Mouse (Mus musculus) Patski (cell line): ENCODE measurements around the gene Ccdc177. TPM values are rescaled to one million over a fixed set of nuclear protein-coding genes. Genes with fewer than 3 reads are reported as not detected.

Source experiments
- ATAC-seq: fragments of 100-300 bp; one replicate; pipeline ENCODE4 v1.8.0; 2021
- CTCF ChIA-PET: fragments of 350-600 bp; sonication (Branson Sonifier 250); formaldehyde crosslinking; loops from one replicate; lab custom pipeline; 2022; ENCODE audit warnings: inconsistent platforms; lab: Charles Lee
- POLR2A ChIA-PET: fragments of 350-600 bp; sonication (Branson Sonifier 250); formaldehyde crosslinking; loops from one replicate; lab custom pipeline; 2022; ENCODE audit warnings: antibody characterized with exemption, inconsistent platforms; lab: Charles Lee
- DNase-seq: peaks from one replicate; pipeline ENCODE4 v3.0.0-alpha.2; 2011; ENCODE audit warnings: low read depth, low spot score
- H3K27me3 ChIP-seq: fragments of 371-371 bp; one replicate; pipeline ENCODE4 v1.5.1; 2021
- CTCF ChIP-seq: fragments of 100-300 bp; IDR thresholded peaks from one replicate; pipeline ENCODE4 v1.5.1; 2021
- in situ Hi-C: fragments of 300-500 bp; cut with MboI; formaldehyde crosslinking; loops from 3 replicates; pipeline ENCODE4 v1.11.1; 2018; ENCODE audit warnings: low pct_unique_long_range_greater_than_20kb, mixed read lengths
- polyA plus RNA-seq: library from polyadenylated mRNA; unstranded; gene quantifications from one replicate; pipeline ENCODE4 v1.2.3, GENCODE M21; 2021

The Ccdc177 gene
- polyA plus RNA-seq, 1 experiment from 2014 or later, result 0.28 TPM

DNA sequence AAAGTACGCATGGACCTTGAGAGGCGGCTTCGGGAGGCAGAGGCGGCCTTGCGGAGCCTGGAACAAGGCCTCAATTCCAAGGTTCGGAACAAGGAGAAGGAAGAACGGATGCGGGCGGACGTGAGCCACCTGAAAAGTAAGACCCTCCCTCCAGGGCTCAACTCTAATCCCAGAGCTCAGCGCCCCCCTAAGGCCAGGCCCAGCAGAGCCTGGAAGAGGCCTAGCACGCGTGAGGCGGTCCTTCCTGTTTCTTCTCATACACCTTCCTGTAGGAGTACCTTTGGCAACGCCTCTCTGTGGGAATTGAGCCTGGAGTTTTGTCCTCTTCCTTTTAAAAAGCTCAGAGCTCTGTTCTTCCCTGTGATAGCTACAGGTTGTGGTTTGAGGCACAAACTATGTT lies 39.0 kb downstream of the Ccdc177 start:
- ChIA-PET POLR2A (no interaction called here), CTCF (no interaction called here)
- H3K27me3 ChIP-seq, result no peaks in the 10 kb centered on the region
- DNase-seq (no peak), ATAC-seq (no peak)
- TF ChIP-seq CTCF, result no peak
- in situ Hi-C loops, result no loop called here

GRCm38 (mm10) chr12:80720507-80720906 lies 40.0 kb downstream of the Ccdc177 start:
- H3K27me3 ChIP-seq, result no peaks in the 10 kb centered on the region
- in situ Hi-C loops, result no loop called here
- DNase-seq, result no peak
- no peak for ATAC-seq
- POLR2A ChIA-PET, result no interaction called here
- no peak for TF ChIP-seq CTCF
- CTCF ChIA-PET, result no interaction called here

DNA sequence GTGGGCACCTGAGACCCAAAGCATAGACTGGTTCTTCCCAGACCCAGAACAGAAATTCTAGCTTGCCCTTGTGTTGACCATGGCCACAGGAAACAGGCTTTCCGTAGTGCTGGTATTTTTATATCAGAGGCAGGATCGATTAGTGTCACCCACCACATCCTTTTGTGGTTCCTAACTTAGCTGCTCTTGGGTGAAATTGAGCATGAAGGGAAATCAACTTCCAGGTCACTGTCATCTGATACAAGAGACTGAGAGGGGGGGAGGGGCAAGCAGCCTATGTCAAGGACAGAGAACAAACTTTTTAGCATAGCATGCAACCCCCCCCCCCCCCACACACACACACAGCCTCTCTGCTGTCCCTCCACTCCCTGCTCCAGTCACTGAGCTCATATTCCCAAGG lies 41.3 kb downstream of the Ccdc177 start:
- ATAC-seq (no peak), DNase-seq (no peak)
- ChIA-PET CTCF (interaction anchor here (1.3 kb wide), 1 partner anchor 46 kb away, joined by 4 read pairs; no protein-coding TSS in a partner anchor), POLR2A (interaction anchor here (1.1 kb wide), 1 partner anchor 23 kb away, joined by 5 read pairs; no protein-coding TSS in a partner anchor)
- no peaks in the 10 kb centered on the region for H3K27me3 ChIP-seq
- no peak for TF ChIP-seq CTCF
- in situ Hi-C loops, result no loop called here

DNA sequence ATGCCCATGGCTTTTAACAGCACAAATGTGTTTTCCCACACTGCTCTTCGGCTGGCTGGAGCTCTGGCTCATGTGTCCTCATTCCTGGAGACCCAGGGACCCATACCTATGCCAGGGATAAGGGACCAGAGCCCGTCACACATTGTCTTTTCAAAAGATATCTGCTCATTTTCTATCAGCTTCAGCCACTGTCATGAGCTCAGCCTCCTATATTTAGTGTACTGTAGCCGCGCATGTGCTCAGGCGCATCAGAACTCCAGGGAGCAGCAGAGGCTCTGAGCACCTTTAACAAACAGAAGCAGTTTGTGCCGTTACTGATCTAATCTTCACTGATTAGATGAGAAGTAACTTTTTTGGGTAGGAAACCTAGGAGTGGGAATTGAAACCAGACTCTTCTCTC lies 44.6 kb downstream of the Ccdc177 start:
- CTCF ChIA-PET, result interaction anchor here (2.0 kb wide), 1 partner anchor 9 kb away, joined by 5 read pairs; no protein-coding TSS in a partner anchor

GRCm38 (mm10) chr12:80706915-80707604 lies 53.4 kb downstream of the Ccdc177 start:
- ATAC-seq, result no peak
- DNase-seq, result no peak
- ChIA-PET POLR2A (interaction anchor here (1.3 to 1.4 kb wide), 2 partner anchors 8 to 12 kb away, joined by 3 read pairs; no protein-coding TSS in a partner anchor), CTCF (interaction anchor here (0.9 kb wide), 2 partner anchors 34 to 35 kb away, joined by 3 read pairs; no protein-coding TSS in a partner anchor)
- peaks cover 3% of the 10 kb centered on the region for H3K27me3 ChIP-seq
- TF ChIP-seq CTCF, result no peak
- in situ Hi-C loops, result no loop called here

More for the DNA sequence above, 44.6 kb downstream of the Ccdc177 start:
- ATAC-seq (no peak), DNase-seq (no peak)
- POLR2A ChIA-PET, result interaction anchor here (0.7 to 0.9 kb wide), 2 partner anchors 9 to 13 kb away, joined by 3 read pairs; no protein-coding TSS in a partner anchor
- H3K27me3 ChIP-seq, result no peaks in the 10 kb centered on the region
- no peak for TF ChIP-seq CTCF
- in situ Hi-C loops, result no loop called here

GRCm38 (mm10) chr12:80706208-80706914 lies 54.1 kb downstream of the Ccdc177 start:
- ATAC-seq (no peak), DNase-seq (no peak)
- POLR2A ChIA-PET, result interaction anchor here (1.3 to 1.4 kb wide), 2 partner anchors 9 to 11 kb away, joined by 3 read pairs; no protein-coding TSS in a partner anchor
- CTCF ChIA-PET, result no interaction called here
- peaks cover 3% of the 10 kb centered on the region for H3K27me3 ChIP-seq
- in situ Hi-C loops, result no loop called here
- TF ChIP-seq CTCF, result no peak

Other genes with a start within 250 kb of the Ccdc177 start
- 0.27 TPM for gene Galnt16, start 242.4 kb downstream of the Ccdc177 start, polyA plus RNA-seq
- gene Slc39a9, start 116.8 kb downstream of the Ccdc177 start, polyA plus RNA-seq, result 30.9 TPM
- gene Erh, start 116.3 kb downstream of the Ccdc177 start, polyA plus RNA-seq, result 183 TPM
- not detected for gene Plekhd1, start 68.1 kb downstream of the Ccdc177 start, polyA plus RNA-seq
- 86.2 TPM for gene Susd6, start 29.8 kb upstream of the Ccdc177 start, polyA plus RNA-seq
- gene Srsf5, start 184.8 kb upstream of the Ccdc177 start, polyA plus RNA-seq, result 435 TPM
- gene Slc10a1, start 208.0 kb upstream of the Ccdc177 start, polyA plus RNA-seq, result 0.15 TPM